Mouse (Mus musculus) CH12F3 (cell line): ENCODE measurements at regions not wholly inside any gene's neighbourhood (a gene's known extent, or its start where the extent isn't known, plus 50 kb on each side); places are given as distances from the start of the nearest gene placed in this dataset.

Experiments
- in situ Hi-C: fragments of 300-500 bp; cut with MboI; formaldehyde crosslinking; loops from 2 replicates; pipeline ENCODE4 v1.14.3; 2020; ENCODE audit warnings: low sequenced_read_pairs

DNA sequence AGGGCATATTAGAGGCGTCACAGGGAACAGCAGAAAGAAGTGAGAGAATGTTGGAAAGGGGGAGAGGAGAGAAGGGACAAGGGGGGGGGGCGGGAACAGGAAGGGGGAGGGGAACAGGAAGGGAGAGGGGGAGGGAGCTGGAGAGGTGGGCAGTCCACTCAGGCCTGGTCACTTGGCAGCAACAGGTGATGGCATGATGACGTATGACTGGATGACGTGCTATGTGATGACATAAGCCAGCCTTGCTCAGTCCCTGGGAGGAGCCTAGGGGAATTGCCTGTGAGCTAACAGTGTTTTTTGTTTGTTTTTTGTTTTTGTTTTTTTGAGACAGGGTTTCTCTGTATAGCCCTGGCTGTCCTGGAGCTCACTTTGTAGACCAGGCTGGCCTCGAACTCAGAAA, 80.6 kb downstream of the Sik1 start:
- in situ Hi-C loops = no loop called here

DNA sequence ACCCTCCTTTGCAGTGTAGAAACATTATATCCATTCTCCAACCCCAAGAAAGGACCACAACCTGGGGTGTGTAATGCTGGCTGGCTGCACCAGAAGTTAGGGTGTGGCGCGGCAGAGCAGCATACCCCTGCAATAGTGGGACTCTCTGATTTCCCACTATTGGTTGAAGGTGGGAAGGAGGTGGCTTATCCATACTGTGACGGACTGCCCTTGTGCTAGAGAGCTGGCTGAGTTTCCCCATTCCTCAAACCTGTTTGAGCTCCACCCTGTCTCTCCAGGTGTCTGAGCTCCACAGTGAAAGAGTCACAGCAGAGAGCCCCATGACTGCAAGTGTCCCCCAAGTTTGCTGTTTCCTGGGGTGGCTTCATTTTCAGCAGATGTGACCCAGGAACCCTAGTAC, 79.6 kb downstream of the Sik1 start:
- in situ Hi-C loops = no loop called here

DNA sequence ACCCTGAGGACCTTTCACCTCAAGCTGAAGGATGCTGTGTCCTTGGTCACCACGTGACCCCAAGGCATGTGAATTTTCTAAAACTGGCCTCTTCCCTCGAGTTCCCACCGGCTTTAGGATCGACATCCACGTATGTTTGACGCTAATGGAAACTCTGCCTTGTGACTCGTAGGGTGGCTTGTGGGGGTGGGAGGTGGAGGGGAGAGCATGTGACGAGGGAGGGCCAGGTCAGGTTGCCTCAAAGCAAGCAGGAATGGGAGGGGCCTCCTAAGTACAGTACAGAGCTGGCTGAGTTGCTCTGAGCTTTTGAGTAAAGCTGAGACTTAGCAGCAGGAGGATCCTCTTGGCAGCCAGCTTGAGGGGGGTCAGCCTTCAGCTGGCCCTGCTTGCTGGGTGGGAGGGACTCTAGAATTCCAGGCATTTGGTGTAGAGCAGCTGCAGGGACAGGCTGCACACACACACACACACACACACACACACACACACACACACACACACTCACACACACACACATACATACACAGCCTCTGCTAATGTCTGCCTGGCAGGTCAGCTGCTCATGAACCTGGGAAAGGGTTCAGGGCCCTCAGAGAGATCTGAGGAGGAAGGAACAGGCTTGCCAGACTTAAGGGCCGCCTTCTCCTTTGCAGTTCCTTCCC, 78.5 kb downstream of the Sik1 start:
- in situ Hi-C loops = no loop called here

DNA sequence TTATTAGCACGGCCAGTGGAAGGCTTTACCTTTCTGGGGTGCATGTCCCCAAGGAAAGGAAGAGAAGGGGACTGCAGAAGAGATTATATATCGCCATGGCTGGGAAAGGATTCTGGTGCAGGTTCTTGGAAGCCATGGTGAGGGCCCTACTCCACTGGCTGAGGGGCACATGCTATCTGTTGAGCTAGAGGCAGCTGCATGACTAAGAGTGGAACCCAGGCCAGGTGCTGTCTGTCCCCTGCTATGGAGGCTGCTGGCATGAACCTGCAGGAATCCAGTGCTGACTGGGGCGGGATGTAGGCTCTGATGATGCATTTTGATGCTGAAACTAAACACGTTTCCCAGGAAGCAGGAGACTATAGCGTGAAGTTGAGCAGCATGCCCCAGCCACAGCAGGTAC, 77.9 kb downstream of the Sik1 start:
- in situ Hi-C loops = no loop called here

DNA sequence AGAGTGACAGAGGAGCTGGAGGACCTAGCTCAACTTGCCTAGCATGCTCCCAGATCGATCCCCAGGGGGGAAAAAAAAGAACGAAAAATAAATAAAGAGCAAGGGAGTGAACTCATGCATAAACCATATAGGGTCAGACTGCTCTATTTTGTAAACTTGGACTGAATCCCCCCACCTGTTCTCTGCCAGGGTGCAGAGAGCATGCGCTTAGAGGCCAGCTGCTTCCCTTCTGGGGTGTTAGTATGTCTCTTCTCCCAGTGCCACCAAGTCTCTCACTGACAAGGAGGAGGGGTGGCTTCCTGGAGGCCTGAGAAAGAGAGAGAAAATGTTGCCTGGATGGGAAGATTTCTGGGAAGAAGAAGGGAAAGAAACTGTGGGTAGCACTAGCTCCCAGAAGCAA, 76.1 kb downstream of the Sik1 start:
- in situ Hi-C loops = no loop called here

DNA sequence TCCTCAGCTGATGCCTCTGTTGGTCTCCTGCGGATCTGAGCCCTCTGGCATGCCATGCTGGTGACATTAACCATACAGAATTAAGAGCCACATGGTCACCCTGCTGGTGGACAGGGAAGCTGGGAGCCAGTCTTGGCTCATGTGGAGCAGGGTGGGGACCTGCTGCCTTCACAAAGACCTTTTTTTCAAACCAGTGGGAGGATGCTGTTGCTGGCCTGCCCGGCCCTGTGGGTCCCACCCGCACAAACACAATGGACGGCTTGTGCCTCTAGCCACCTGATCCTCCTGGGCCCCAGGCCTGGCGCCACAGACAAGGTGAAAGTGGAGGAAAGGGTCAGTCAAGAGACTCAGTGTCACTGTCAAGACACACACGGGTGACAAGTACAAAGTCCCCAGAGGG, 73.4 kb downstream of the Sik1 start:
- in situ Hi-C loops = no loop called here

DNA sequence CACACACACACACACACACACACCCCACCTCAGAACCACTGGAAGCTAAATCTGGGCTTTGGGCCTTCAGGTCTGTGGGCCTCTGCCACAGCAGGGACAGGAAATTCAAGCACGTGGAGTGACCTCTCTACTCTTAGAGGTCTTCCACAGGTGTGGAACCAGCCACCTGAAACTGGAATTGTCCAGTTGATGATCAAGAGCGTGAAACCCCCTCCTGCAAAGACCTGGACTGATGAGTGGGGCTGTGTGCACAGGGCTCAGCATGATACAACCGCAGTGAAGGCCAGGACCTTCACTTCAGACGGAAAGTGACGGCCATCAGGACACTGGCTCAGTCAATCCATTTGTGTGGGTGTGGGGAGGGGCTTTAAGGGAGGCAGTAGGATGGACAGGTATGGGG, 72.5 kb downstream of the Sik1 start:
- in situ Hi-C loops = no loop called here

DNA sequence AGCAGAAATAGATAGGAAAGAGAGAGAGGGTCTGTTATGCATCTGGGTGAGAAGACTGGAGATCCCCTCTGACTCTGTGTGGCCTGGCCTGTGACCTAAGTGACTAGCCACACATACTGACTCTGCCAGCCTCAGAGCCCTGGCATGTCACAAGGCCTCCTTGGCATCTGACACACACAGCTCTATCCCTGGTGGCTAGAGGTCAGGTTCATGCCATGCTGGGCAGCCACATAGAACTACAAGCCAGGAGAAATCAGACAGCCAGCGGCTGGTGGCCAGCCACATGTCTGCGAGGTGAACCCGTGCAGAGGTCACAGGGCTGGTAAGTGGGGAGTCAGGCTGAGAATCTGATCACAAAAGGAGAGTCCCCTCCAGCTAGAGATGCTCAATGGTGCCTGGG, 67.3 kb downstream of the Sik1 start:
- in situ Hi-C loops = no loop called here

DNA sequence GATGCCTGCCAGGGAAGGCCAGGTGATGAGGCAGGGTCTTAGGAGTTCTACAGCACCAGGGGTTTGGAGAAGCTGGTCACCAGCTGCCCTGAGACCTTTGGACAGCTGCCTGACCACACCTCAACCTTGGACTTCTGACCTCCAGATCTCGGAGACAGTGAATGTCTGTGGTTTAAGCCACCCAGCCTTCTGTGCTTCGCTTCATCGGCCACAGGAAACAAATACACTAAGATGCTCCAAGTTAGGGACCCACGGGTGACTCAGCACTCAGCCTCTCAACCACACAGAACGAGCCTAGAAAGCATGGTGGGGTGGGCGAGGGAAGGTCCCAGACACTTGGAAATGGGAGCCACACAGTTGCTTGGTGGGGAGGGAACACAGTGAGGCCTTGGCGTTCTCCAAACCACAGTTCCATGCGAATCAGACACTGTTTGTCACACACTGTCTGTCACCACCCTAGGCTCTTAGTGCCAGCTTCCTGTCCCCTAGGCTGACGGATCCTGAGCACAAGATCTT, 66.5 kb downstream of the Sik1 start:
- in situ Hi-C loops = no loop called here

DNA sequence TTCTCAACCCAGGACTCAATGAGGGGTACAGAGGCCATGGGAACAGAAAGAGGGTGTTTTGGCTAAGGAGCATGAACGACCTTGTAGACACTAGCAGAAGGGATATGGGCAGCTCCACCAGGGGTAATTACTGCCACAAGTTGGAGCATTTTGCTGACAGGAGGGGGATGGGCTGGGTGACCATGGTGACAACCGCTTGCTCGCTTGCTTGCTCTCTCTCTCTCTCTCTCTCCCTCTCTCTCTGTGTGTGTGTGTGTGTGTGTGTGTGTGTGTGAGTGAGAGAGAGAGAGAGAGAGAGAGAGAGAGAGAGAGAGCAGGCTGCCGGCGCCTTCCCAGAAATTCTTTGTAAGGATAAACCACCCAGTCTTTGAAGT, 65.7 kb downstream of the Sik1 start:
- in situ Hi-C loops = no loop called here

DNA sequence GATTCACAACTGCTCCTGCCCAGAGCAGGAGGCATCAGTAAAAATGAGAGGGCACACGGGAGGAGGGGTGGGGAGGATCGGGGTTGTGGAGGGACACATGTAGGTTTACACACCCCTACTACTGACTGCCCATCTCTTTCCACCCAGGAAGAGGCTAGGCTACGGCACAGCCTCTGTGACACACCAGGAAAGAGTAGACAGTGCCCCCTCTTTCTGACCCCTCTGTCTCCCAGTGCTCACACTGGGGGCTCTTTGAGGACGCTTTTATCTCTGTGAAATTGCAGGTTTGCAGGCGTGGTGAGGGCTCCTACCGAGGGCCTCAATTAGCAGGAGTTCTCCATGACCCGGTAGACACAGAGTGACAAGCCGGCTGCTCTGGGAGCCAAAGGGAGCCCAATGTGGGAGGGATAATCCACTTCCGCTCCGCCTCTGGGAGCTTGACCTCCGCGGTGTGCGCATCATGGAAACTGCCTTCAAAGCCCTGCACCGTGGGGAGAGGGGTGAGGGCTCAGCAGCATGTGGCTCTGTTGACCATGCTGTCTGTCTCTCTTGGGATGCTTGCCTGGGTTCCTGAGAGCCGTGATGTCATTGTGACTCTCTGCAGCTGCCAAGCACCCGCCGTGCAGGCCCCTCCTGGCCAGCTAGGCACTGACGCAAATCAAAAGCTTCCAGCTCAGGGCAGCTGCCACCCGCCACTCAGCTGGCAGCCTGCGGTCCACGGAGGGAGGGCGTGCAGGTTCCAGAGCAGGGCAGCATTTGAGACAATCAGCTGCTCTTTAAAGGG, 65.1 kb downstream of the Sik1 start:
- in situ Hi-C loops = no loop called here

DNA sequence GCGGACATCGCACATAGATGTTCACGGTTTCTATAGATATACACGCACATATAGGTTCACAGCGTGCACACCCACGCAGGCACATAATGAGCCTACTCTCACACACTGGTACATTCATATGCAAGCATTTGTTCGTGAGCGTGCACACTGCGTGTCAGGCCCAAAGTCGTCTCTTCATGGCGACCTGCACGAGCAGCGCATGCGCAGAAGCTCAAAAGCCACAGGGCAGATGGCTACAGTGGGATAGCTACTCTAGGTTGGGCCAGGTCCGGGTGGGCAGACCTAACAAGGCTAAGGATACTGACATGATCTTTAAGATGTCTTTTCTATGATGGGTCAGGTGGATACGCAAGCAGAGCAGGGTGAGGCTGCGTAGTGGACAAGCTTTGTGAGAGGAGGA, 63.9 kb downstream of the Sik1 start:
- in situ Hi-C loops = no loop called here

DNA sequence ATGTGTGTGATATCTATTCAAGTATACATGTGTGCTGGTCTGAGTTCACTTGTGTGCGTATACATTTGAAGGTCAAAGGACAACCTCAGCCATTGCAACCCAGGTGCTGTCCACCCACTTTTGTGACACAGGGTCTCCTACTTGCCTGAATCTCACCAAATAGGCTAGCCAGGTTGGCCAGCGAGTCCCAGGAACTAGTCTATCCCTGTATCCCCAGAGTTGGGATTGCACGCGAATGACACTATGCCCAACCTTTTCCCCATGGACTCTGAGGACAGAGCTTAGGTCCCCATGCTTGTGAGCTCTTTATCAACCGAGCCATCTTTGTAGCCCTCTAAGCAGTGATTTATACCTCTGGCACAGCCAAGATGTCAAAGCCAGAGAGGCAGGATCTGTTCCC, 62.6 kb downstream of the Sik1 start:
- in situ Hi-C loops = no loop called here

DNA sequence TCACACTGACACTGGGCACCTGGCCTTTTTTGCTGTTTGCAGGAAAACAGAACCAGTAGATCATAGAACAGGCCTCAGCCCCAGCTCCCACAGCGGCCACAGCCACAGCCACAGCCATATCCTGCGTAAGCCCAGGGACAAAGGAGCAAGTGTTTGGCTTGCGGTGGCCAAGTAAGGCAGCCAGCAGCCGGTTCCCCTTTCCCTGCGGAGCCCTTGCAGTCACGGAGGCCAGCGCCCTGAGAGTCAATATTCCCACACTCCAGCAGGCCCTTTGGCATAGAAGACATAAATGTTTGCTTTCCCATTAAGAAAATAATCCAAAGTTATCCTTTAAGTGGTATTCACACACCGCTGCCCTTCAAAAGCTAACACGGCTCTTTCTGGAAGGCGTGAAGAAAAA, 62.1 kb downstream of the Sik1 start:
- in situ Hi-C loops = no loop called here

DNA sequence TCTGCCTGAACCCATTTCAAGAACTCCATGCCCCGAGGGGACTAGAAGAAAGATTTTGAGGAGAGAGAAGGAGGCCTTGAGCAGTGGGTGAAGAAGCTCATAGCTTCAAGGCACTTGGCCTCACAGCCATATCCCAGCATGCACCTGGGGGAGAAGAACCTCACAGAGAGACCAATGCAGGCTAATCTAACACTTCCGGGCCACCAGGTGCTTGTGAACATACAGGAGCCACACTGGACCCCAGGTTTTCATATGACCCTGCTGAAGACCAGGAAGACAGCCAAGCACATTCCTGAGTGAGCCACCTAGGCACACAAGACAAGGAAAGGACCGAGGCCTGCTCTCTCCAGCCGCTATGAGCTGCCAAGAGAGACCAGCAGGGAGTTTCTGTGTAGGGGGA, 61.6 kb downstream of the Sik1 start:
- in situ Hi-C loops = no loop called here
